Comparison of ENCODE assay signal across 8 mouse cellular contexts in genomic region chr17:15440463-15441121, GRCm38 (mm10). TPM values are rescaled to one million over a fixed set of nuclear protein-coding genes. Genes with fewer than 3 reads are reported as not detected.
DNase-seq lines count a peak whose midpoint lies in the region; ATAC-seq and TF ChIP-seq lines count a peak whose summit lies in the region.

No protein-coding gene starts in this region.

- H3K4me2 ChIP-seq in midbrain, embryonic 11.5 days: peak overlapping the region; percentile 30

- peak; percentile 94 for ATAC-seq in midbrain, embryonic 11.5 days (ENCODE audit: low FRiP score)

- H3K4me1 ChIP-seq in E14TG2a.4 (replicated peaks; ENCODE audit: low read depth, low read length): peaks cover 26% of the 10 kb centered on the region
- peaks cover 52% of the 10 kb centered on the region for H3K4me1 ChIP-seq in forebrain, embryonic 10.5 days
- peaks cover 23% of the 10 kb centered on the region for H3K4me1 ChIP-seq in midbrain, embryonic 11.5 days (ENCODE audit: control insufficient read depth, insufficient read depth, low read length)

- H3K4me3 ChIP-seq in E14TG2a.4 (replicated peaks; ENCODE audit: low read length): peak overlapping the region; percentile 57
- peak overlapping the region; percentile 28 for H3K4me3 ChIP-seq in forebrain, embryonic 10.5 days
- H3K4me3 ChIP-seq in midbrain, embryonic 11.5 days (ENCODE audit: low read depth, low read length): no peak overlapping the region

- no peaks in the 10 kb centered on the region; the same call in 1 of the 2 replicates for H3K27me3 ChIP-seq in E14TG2a.4 (ENCODE audit: insufficient read depth, low read length)
- H3K27me3 ChIP-seq in forebrain, embryonic 10.5 days (ENCODE audit: poor library complexity, severe bottlenecking): no peaks in the 10 kb centered on the region
- H3K27me3 ChIP-seq in midbrain, embryonic 11.5 days (ENCODE audit: control insufficient read depth, insufficient read depth, low read length): no peaks in the 10 kb centered on the region

- peak overlapping the region; percentile 86 for H3K27ac ChIP-seq in forebrain, embryonic 10.5 days
- peak overlapping the region; percentile 74 for H3K27ac ChIP-seq in midbrain, embryonic 11.5 days (ENCODE audit: low read depth, low read length)

- no peaks in the 10 kb centered on the region for H3K9me3 ChIP-seq in E14TG2a.4 (ENCODE audit: low read length)
- no peaks in the 10 kb centered on the region for H3K9me3 ChIP-seq in forebrain, embryonic 10.5 days
- H3K9me3 ChIP-seq in midbrain, embryonic 11.5 days (ENCODE audit: control insufficient read depth, low read length): no peaks in the 10 kb centered on the region

- DNase-seq in cerebellum, postnatal 10 days: peak; percentile 82 to 89
- no peak for DNase-seq in cerebellum, adult 9-11 months
- peak; percentile 72 for DNase-seq in forebrain, embryonic 10.5 days (ENCODE audit: extremely low spot score, low spot score)
- peak; percentile 29 to 49 for DNase-seq in layer of hippocampus, adult 8-10 months (ENCODE audit: low spot score in 2 of 2)
- DNase-seq in midbrain, embryonic 11.5 days (ENCODE audit: low spot score, missing footprints): peak; percentile 92
- DNase-seq in adrenal gland, adult 8-10 months: no peak
- DNase-seq in thymus, postnatal 10 days (ENCODE audit: low spot score in 2 of 2): no peak

- no peak for TF ChIP-seq CTCF in E14TG2a.4 (conservative IDR thresholded peaks at IDR 0.05; ENCODE audit: low read length)

- H3K9ac ChIP-seq in midbrain, embryonic 11.5 days (ENCODE audit: low read length): no peak overlapping the region

- no peaks in the 10 kb centered on the region for H3K36me3 ChIP-seq in E14TG2a.4 (ENCODE audit: insufficient read depth, low read length)
- H3K36me3 ChIP-seq in forebrain, embryonic 10.5 days (replicated peaks): no peaks in the 10 kb centered on the region
- no peaks in the 10 kb centered on the region for H3K36me3 ChIP-seq in midbrain, embryonic 11.5 days (ENCODE audit: control insufficient read depth, insufficient read depth, low read length)

- WGBS in forebrain, embryonic 10.5 days: 11% methylated on average over 11 of the region's 11 CpGs
- WGBS in midbrain, embryonic 11.5 days: 7% methylated on average over 11 of the region's 11 CpGs

RNA-seq across cellular contexts. Expression of gene Fam120b, which starts 44.6 kb away (rescaled TPM):
- polyA plus RNA-seq in forebrain, embryonic 10.5 days (2016; fragmentation: Nextera tagmentation; extraction: Ambion mirVana): 26.4 and 28.5 TPM in 2 replicates
- total RNA-seq in layer of hippocampus, adult 8-10 months (2022): 10 to 100 TPM; 45.0 to 55.4 (median 50.5) TPM
- 32.2 and 36.3 TPM in 2 replicates for polyA plus RNA-seq in midbrain, embryonic 11.5 days (2014; fragmentation: Nextera tagmentation; extraction: Ambion mirVana)
- 10 to 100 TPM; 23.3 to 35.0 (median 30.0) TPM for total RNA-seq in adrenal gland, adult 8-10 months (2022)

RNA-seq across cellular contexts. Expression of gene Psmb1, which starts 59.0 kb away (rescaled TPM):
- polyA plus RNA-seq in forebrain, embryonic 10.5 days (2016; fragmentation: Nextera tagmentation; extraction: Ambion mirVana): 275 TPM in 2 replicates
- total RNA-seq in layer of hippocampus, adult 8-10 months (2022): 100 to 1,000 TPM; 125 to 136 (median 129) TPM
- polyA plus RNA-seq in midbrain, embryonic 11.5 days (2014; fragmentation: Nextera tagmentation; extraction: Ambion mirVana): 278 and 283 TPM in 2 replicates
- 100 to 1,000 TPM; 168 to 183 (median 174) TPM for total RNA-seq in adrenal gland, adult 8-10 months (2022)

RNA-seq across cellular contexts. Expression of gene Tbp, which starts 59.1 kb away (rescaled TPM):
- 75.7 and 76.0 TPM in 2 replicates for polyA plus RNA-seq in forebrain, embryonic 10.5 days (2016; fragmentation: Nextera tagmentation; extraction: Ambion mirVana)
- 10 to 100 TPM; 31.3 to 49.0 (median 34.2) TPM for total RNA-seq in layer of hippocampus, adult 8-10 months (2022)
- polyA plus RNA-seq in midbrain, embryonic 11.5 days (2014; fragmentation: Nextera tagmentation; extraction: Ambion mirVana): 77.2 and 85.5 TPM in 2 replicates
- total RNA-seq in adrenal gland, adult 8-10 months (2022): 10 to 100 TPM; 29.8 to 48.0 (median 36.5) TPM

Comparison
In these comparisons a context has a peak if more than half of its experiments do, and no peak if none do; other contexts are left out.
1. DNase-seq: peak in cerebellum, postnatal 10 days (2 of 2), forebrain, embryonic 10.5 days (single experiment), layer of hippocampus, adult 8-10 months (2 of 2) and midbrain, embryonic 11.5 days (single experiment); none in cerebellum, adult 9-11 months (single experiment), adrenal gland, adult 8-10 months (single experiment) and thymus, postnatal 10 days (0 of 2).